Mouse (Mus musculus) cerebellum, adult 11 months (tissue): ENCODE measurements at regions not wholly inside any gene's neighbourhood (a gene's known extent, or its start where the extent isn't known, plus 50 kb on each side); places are given as distances from the start of the nearest gene placed in this dataset.

Source experiments
- DNase-seq: peaks from one replicate; pipeline ENCODE4 v3.0.0; 2022

- no peak for DNase-seq
Measured at GRCm38 (mm10) chr10:98665936-98666505, 248.2 kb upstream of the Atp2b1 start.

GRCm38 (mm10) chr10:98667728-98668127, 246.5 kb upstream of the Atp2b1 start:
- no peak for DNase-seq

GRCm38 (mm10) chr10:98674131-98674530, 240.1 kb upstream of the Atp2b1 start:
- no peak for DNase-seq

GRCm38 (mm10) chr10:98676907-98677306, 237.3 kb upstream of the Atp2b1 start:
- no peak for DNase-seq

- no peak for DNase-seq
Measured at GRCm38 (mm10) chr10:98678234-98678633, 236.0 kb upstream of the Atp2b1 start.

- DNase-seq: no peak
Measured at GRCm38 (mm10) chr10:98682436-98682835, 231.8 kb upstream of the Atp2b1 start.

GRCm38 (mm10) chr10:98684195-98684594, 230.0 kb upstream of the Atp2b1 start:
- DNase-seq: no peak

- DNase-seq: no peak
Measured at GRCm38 (mm10) chr10:98684707-98685106, 229.5 kb upstream of the Atp2b1 start.

- no peak for DNase-seq
Measured at GRCm38 (mm10) chr10:98685739-98686138, 228.5 kb upstream of the Atp2b1 start.

GRCm38 (mm10) chr10:98686370-98686769, 227.8 kb upstream of the Atp2b1 start:
- no peak for DNase-seq

- DNase-seq: no peak
Measured at GRCm38 (mm10) chr10:98691816-98692215, 222.4 kb upstream of the Atp2b1 start.

- DNase-seq: no peak
Measured at GRCm38 (mm10) chr10:98694690-98695370, 219.4 kb upstream of the Atp2b1 start.

GRCm38 (mm10) chr10:98695371-98695725, 218.9 kb upstream of the Atp2b1 start:
- DNase-seq: no peak

GRCm38 (mm10) chr10:98697866-98698265, 216.3 kb upstream of the Atp2b1 start:
- DNase-seq: peak; percentile 13

- no peak for DNase-seq
Measured at GRCm38 (mm10) chr10:98699579-98699978, 214.6 kb upstream of the Atp2b1 start.

- no peak for DNase-seq
Measured at GRCm38 (mm10) chr10:98700407-98700806, 213.8 kb upstream of the Atp2b1 start.

GRCm38 (mm10) chr10:98701285-98701684, 212.9 kb upstream of the Atp2b1 start:
- no peak for DNase-seq

GRCm38 (mm10) chr10:98702470-98703215, 211.6 kb upstream of the Atp2b1 start:
- peak; percentile 20 for DNase-seq

GRCm38 (mm10) chr10:98703642-98704293, 210.4 kb upstream of the Atp2b1 start:
- no peak for DNase-seq

- no peak for DNase-seq
Measured at GRCm38 (mm10) chr10:98704559-98704958, 209.6 kb upstream of the Atp2b1 start.

GRCm38 (mm10) chr10:98717856-98718255, 196.3 kb upstream of the Atp2b1 start:
- DNase-seq: no peak

GRCm38 (mm10) chr10:98718706-98719105, 195.5 kb upstream of the Atp2b1 start:
- DNase-seq: no peak

- DNase-seq: no peak
Measured at GRCm38 (mm10) chr10:98720256-98721005, 193.8 kb upstream of the Atp2b1 start.
